Mouse (Mus musculus): ENCODE results near the gene Gm14137.
A peak's percentile ranks its signal among the peaks of the same experiment; 100 is the strongest.

Gm14137 gene

DNA sequence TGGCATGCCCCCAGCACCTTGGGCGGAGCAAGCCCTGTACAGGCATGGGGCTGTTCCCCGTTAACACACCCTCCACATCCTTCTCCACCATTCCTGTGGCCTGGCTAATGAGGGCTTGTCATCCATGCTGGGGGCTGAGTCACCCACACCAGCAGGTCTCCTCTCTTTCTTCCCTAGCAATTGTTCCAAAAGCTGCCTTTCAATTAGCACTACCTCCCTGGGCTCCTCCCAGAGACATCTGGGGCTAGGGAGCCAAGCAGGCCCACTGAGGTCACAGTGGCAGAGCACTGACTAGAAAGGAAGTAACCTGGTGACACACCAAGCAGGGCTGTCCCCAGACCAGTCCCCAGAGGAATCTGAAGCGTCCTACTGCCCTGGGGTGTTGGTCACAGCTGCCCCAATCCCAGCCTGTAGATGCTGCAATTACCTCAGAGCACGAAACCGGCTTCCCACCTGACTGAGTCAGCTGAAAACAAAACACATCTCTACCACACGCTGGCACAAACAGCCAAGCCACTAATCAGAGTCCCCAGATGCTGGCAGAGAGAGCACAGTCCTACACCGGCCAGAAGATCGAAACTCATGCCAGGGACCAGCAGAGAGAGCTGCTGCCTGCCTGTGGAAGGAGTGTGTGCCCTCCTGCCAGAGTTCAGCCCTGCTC is at the start of gene Gm14137:
Gene Gm14137 (plus strand): TSS at position 519 of the 661 bp plus-strand sequence.
- DNase-seq (ENCODE audit: low spot score), result no peak

DNA sequence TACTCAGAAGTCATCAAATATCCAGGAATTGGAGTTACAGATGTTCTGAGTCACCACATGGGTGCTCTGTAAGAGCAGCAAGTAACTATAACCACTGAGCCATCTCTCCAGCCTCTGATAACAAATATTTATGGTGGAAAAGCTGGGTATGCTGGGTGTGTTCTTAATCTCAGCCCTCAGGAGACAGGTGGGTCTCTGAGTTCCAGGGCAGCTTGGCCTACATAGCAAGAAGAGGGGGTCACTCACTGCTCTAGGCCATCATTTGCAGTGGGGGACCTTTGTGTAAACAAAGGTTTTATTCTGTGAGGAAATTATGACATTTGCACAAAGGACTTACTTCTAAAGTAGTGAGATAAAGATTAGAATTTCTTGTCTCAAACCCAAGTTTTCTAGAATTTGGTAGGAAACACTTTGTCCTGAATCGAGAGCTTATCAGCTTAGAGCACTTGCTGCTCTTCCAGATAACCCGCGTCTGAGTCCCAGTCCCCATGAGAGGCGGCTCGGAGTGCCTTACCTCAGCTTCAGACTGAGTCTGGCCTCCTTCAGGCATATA is 37.9 kb upstream of the Gm14137 start:
- DNase-seq (ENCODE audit: low spot score), result no peak

DNA sequence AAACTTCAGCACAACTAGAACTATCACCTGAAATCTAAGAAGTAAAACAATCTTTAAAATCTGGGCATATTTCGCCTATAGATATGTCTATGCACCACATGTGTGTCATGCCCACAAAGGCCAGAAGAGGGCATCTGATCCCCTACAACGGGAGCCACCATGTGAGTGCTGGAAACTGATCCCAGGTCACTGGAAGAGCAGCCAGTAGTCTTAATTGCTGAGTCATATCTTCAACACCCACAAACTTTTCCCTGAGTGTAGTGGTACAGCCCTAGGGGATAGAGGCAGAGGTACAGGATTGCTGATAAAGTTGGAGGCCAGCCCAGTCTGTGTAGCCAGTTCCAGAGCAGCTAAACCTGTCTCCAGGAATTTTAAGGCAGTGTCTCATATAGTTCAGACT is 29.1 kb upstream of the Gm14137 start:
- DNase-seq (ENCODE audit: low spot score), result no peak

DNA sequence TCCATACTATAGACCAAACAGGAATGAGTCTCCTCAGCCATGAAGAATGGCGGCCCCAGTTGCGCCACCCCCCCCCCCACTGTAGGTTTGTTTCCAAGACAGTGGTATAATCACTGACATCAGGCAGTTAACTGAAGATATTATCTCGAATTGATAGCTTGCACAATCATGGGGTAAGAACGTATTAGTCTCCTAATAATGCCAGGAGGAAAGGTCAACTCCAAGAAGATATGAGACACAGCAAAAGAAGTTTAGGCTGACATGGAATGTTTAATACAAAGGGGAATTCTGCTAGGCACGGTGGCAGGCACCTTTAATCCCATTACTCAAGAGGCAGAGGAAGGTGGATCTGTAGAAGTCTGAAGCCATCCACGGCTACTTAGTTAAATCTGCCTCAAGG is 27.9 kb upstream of the Gm14137 start:
- DNase-seq (ENCODE audit: low spot score), result no peak

DNA sequence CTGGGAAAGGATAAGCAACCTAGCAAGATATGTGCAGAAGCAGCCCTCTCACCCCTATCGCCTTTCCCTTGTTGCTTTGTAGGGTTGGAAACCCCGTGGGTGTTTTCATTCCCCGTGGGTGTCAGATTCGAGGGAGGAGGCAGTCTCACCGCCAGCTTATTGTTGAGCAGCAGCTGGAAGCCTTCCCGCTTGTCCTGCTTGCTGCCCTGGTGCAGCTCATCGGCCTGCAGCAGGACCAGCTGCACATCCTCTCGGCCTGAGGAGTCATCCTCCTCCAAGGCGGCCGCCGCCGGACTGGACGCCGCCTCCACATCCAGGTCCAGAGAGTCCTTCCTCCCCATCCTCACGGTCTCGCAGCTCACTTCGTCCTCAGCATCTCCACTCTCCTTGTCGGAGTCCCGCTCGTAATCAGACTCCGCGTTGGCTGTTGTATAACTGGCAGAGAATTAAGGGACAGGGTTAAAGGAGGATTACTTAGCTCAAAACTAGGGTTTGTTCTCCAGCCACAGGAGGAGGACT is 27.1 kb upstream of the Gm14137 start:
- no peak for DNase-seq (ENCODE audit: low spot score)

DNA sequence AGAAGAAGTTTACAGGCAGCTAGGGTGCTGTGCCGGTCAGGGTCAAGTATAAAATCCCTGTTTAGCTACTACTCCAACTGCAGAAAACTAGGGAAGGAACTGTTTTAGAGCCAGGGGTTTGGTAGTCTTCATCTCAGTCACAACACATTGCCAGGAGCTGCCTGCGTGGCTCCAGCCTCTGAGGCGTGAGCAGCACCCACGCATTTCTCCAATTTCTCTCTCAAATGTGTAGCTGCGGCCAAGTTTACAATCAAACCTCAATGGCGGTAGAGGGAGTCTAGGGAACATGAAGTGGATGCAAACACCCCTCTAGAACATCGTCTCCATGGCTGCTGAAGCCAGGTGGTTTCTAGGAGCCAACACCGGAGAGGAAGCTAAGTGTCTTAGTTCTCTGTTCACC is 26.5 kb upstream of the Gm14137 start:
- no peak for DNase-seq (ENCODE audit: low spot score)

DNA sequence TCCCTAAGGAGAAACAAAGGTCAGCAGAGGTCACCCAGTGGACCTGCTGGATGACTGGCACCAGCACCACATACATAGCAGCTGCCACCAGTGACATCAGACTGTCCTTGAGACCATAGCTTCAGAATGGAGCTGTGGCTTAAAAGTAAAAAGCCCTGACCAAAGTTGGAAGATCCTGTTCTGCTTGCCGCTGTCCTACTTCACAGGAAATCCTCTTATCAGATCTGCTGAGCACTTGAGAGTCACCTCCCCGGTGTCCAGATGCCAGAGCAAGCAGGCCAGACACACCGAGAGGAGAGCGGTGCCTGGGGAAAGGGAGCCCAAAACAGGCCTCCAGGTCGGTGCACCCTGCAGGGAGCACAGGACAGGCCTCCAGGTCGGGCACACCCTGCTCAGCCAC is 22.1 kb upstream of the Gm14137 start:
- no peak for DNase-seq (ENCODE audit: low spot score)

DNA sequence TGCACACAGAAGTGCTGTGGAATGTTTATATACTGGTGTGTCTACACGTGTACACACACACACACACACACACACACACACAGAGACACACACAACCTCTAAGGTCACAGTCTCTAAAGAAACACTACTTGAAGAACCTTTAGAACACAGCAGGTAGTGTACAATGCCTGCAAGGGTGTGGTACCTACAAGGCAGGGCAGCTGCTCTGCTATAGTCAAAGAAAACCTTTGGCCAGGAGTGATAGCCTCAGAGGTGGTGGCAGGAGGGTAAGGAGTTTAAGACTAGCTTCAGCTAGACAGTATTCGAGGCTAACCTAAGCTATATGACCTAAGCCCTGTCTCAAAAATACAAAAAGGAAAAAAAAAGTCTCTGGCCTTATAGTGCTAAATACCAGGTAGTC is 19.6 kb upstream of the Gm14137 start:
- DNase-seq (ENCODE audit: low spot score), result no peak

DNA sequence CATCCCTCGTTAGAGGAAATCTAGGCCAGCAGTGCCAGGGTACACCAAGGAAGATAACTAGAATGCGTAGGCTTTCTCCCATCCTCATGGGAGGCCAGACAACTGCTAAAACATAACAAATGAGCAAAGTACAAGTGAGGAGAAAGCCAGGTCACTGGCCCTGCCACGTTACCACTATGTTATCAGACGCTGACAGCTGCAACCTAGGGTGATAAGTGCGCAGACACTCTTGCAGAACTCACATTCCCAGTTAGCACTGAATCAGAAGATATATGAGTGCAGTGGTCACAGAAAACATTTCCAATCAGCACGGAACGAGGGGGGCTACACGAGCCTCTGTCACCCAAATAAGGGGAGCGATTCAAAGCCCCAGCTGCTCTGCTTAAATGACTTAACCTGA is 18.9 kb upstream of the Gm14137 start:
- DNase-seq (ENCODE audit: low spot score), result no peak

DNA sequence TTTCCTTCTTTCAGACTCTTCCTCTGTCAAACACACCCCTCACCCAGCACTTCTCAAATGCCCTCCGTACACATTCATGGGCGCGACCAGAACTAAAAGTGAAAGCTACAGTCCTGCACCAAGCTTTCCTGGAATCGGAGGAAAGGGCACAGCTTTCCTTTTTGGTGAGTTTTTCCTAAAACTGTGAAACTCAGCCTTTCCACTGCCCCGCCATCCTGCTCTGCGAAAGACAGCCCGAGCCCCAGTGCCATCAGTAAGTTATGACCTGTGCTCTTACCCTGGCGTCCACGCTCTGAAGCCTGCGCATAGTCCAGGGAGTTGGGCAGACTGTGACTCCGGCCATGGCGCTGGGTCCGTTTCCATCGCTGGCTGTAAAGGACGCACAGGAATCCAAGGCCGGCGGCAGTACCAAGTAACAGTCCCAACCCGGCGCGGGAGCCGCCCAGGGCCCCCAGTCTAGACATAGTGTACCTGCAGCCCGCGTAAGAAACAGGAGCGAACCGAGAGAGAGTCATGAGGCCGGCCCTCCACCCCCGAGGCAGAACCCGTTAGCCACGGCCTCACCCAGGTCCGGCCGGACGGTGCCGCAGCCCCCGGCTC is 18.1 kb upstream of the Gm14137 start:
- DNase-seq (ENCODE audit: low spot score), result peak; percentile 20

DNA sequence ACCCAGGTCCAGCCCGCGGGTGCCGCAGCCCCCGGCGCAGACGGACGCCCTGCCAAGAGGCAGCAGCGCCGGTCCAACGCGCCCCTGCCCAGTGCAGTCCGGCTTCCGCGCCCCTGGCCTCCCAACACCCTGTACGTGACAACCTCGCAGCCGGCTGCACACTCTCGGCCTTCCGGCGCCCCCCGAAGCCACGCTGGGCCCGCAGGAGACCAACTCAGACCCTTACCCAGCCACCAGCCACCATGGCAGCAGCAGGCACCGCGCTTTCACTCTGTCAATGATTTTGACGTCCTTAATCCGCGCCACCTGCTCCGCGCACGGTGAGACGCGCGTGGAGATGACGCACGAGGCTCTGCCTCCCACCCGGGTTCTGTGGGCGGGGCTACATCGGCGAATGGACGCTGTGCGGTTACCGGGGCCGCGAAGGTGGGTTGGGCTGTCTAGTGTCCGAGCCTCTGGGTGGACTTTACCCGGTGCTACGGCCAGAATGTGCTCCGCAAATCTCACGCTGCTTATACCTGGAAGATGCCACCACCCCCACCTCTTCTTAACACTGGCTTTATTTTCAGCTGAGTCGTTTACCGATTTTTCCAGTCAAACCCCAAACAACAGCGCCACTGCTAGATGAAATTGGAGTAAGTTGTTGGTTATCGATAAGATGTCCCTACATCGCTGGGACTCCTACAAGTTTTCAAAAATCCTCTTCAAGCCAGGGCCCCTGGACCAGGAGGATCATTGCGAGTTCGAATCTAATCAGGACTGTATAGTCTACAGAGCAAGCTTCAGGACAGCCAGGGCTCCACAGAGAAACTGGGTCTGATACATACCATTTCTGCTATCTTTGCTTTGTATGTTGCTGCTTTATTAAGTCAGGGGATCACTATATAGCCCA is 17.4 kb upstream of the Gm14137 start, which contains the start of gene Rmdn3:
Gene Rmdn3 (minus strand): TSS at position 354 of the 892 bp plus-strand sequence.
- peak; percentile 97 for DNase-seq (ENCODE audit: low spot score)

DNA sequence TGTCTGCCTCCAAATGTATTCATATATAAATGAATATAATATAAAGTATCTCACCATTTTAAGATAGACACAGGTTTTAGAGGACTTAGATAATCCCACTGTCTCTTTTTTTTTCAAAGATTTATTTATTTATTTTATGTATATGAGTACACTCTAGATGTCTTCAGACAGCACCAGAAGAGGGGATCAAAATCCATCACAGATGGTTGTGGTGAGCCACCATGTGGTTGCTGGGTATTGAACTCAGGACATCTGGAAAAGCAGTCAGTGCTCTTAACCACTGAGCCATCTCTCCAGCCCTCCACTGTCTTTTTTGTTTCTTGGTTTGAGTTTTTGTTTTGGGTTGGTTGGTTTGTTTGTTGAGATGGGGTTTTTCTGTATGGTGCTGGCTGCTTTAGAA is 16.5 kb upstream of the Gm14137 start:
- DNase-seq (ENCODE audit: low spot score), result no peak

DNA sequence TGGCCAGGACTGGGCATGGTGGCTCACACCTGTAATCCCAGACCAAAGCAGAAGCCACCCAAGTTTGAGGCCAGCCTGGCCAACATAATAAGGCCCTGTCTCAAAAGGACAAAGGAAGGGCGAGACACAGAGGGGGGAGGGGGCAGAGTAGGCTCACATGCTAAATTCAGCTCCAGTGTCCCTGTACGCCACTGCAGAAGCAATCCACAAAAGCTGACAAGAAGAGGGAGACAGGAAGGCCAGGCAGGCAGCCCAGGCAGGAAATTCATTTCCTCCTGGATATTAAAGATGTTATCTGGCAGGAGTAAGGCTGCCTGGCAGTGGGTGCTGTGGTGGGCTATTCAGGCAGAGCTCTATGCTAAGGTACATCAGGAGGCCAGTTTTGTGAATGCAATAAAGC is 13.1 kb upstream of the Gm14137 start:
- DNase-seq (ENCODE audit: low spot score), result no peak

DNA sequence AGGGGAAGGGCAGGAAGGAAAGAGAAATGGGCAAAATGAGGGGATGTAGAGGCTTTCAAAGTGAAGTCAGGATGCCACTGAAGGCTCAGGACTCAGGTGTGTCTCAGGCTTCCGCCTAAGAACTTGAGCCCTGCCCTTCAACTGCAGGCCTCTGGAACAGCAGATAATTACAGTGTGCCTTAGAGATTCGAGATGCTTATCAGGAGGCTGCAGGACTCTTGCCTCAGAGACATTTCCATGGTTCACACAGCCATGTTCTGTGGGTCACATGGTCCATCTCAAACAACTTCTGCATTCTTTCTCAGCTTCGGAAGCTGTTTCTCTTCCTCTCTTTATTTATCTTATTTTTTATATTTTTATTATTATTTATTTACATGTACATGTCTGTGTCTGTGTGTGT is 11.2 kb upstream of the Gm14137 start:
- no peak for DNase-seq (ENCODE audit: low spot score)

DNA sequence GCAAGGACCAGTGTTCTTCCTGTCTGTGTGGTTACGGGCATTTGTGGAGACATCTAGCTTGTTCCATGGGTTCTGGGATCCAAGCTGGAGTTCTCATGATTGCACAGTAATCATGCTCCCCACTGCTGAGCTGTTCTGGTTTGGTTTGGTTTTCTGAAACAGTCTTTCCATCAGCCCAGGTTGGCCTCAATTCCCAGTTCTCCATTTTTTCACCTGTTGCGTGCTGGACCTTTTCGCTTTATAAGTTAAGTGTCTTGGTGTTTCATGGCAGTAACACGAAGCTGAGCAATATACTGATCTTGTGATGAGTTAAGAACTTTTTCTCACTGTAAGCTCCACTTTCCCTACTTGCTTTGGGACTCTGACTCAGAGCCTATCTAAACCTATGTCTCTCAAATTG is 10.3 kb upstream of the Gm14137 start:
- no peak for DNase-seq (ENCODE audit: low spot score)

DNA sequence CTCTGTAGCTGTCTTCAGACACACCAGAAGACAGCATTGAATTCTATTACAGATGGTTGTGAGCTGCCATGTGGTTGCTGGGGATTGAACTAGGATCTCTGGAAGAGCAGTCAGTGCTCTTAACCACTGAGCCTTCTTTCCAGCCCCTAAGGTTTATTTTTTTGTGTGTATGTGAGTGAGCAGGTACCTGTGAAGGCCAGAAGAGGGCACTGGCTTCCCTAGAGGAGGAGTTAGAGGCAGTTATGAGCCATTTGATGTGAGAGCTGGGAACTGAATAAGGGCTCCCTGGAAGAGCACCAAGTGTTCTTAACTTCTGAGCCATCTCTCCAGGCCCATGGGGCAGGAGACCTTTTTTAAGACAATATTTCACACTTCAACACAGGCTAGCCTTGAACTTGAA is 8.9 kb upstream of the Gm14137 start:
- no peak for DNase-seq (ENCODE audit: low spot score)

DNA sequence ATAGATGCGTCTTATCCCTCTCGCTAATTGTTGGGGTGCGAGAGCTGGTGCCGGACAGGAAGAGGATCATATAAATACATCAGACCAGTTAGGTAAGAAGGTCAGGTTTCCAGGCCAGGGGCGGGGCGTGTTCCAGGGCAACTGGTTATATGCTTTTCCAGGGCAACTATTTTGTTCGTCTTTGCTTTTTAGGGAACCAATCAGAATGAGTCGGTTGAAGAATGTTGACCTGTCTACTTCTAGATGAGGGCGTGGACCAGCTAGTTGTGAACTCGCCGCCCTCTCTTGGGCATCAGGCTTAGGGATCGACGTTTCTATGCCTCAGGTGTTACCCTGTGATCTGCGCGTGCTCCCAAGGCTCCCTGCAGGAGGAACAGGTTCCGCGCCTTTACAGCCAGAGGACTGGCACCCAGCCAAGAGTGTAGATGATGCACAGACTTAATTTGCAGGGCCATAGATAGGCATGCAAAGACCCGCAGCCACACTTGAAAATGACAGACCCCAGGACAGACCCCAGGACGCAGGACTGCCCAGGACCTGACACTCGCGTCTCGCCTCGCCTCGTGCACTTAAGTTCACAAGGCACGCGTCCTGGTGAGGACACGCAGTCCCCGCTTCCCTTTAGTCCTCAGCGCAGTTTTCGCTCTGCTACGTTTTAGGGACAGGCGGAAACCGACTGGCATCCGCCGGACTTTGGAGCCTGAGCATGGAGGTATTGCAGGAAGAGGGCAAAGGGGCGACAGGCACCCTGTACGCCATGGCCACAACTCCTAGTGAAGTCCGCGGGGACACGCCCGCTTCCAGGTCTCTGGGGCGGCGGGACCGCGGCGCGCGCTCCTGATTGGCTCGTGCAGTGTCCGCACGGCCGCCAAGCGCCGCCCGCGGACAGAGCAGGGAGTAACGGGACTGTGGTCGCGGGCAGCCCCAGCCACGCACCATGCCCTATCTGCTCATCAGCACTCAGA is 7.1 kb upstream of the Gm14137 start, which contains the start of gene Gchfr:
Gene Gchfr (plus strand): TSS at position 873 of the 965 bp plus-strand sequence.
- peak; percentile 77 for DNase-seq (ENCODE audit: low spot score)

DNA sequence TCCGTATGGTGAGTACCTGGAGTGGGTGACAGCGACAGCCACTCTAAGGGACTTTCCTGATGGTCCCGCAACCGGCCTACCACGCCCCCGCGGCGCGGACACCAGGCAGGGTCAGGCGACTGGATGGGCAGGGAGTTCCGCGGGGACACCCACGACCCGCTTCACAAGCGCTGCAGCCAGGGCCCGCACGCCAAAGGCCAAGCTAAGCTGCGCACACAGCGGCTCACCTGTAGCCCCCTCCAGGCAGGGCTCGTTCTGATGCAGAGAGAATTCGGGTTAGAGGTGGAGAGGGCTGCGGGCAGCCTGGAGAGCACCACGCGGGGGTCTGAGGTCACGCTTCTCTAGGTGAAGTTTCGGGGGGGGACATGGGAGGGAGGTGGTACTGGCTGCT is 6.4 kb upstream of the Gm14137 start:
- no peak for DNase-seq (ENCODE audit: low spot score)

DNA sequence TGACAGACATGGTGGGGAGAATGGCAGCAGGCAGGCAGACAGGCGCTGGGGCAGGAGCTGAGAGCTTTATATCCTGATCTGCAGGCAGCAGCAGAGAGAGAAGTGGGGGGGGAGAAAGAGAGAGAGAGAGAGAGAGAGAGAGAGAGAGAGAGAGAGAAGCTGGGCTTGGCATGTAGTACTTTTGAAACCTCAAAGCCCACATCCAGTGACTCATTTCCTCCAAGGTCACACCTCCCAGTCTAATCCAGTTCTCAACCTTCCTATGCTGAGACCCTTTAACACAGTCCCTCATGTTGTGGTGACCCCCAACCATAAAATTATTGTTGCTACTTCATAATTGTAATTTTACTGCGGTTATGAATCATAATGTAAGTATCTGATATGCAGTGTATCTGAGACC is 4.0 kb upstream of the Gm14137 start:
- no peak for DNase-seq (ENCODE audit: low spot score)

DNA sequence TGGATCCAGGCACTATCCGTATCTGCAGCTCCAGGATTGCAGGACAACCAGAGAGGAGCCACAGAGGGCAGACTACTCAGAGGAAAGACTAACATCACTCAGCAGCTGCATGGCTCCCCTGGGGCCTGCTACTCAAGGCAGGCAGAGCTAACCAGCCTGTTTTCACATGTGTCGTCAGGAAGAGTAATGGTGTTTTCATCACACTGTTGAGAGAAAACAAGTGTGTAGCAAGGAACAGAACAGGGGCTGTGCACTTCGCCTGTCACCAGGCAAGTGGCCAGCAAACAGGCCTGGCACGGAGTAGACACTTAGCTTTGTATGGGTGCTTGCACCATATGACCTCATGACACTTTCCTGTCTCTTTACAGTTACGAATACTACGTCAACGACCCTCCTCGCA is 2.7 kb upstream of the Gm14137 start:
- DNase-seq (ENCODE audit: low spot score), result no peak

DNA sequence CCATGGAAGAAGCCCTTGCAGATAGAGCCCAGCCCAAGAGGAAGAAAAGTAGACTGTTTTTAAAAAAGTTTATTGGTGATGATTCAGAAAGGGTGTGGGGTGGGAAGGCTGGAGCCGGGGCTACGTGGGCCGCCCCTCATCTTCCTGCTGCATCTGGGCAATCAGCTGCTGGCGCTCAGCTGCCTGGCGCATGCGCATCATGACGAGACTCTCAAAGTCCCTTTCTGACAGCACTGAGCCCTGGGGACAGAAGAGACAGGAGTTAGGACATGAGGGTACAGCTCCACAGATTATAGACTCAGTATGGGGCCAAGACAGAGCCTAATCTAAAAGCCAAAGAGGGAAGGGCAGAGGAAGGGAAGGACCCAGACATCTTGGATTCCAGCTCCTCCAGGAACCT is 1.9 kb upstream of the Gm14137 start:
- no peak for DNase-seq (ENCODE audit: low spot score)
